Mouse (Mus musculus) megakaryocyte, embryonic 14.5 days (primary cell): Measurements from ENCODE around the gene Rapgef5.

Source experiments
- FLI1 ChIP-seq: IDR thresholded peaks from 2 replicates; pipeline ENCODE4 v1.6.1; 2012; ENCODE audit warnings: low read length, inconsistent platforms, mixed read lengths
- GATA1 ChIP-seq: IDR thresholded peaks from 3 replicates; pipeline ENCODE4 v1.6.1; 2012; ENCODE audit warnings: mixed read lengths, low read length, inconsistent platforms, borderline replicate concordance

GRCm38 (mm10) chr12:117636139-117636772, 120.0 kb downstream of the Rapgef5 start:
- TF ChIP-seq GATA1 (no peak), FLI1 (no peak)
